Mouse (Mus musculus): ENCODE results near the gene Specc1l. TPM values are rescaled to one million over a fixed set of nuclear protein-coding genes. Genes with fewer than 3 reads are reported as not detected.

Specc1l gene
- polyA plus RNA-seq (2015; fragmentation: Illumina TruSeq; extraction: RNeasy Lipid Tissue Mini Kit (QIAGEN cat#74804); ENCODE audit: insufficient read depth, low replicate concordance), result 43.9 TPM

GRCm38 (mm10) chr10:75211807-75212645, at the start of gene Specc1l:
Gene Specc1l (plus strand): TSS chr10:75212073.

GRCm38 (mm10) chr10:75316872-75316907, 104.8 kb downstream of the Specc1l start, which contains the start of gene Adora2a:
Gene Adora2a (plus strand): TSS chr10:75316877.

Other genes starting within 250 kb of the Specc1l start
- 0.79 TPM for gene Gnaz, start 244.9 kb upstream of the Specc1l start, polyA plus RNA-seq (2015; fragmentation: Illumina TruSeq; extraction: RNeasy Lipid Tissue Mini Kit (QIAGEN cat#74804); ENCODE audit: insufficient read depth, low replicate concordance)
- gene Rsph14, start 179.5 kb upstream of the Specc1l start, polyA plus RNA-seq (2015; fragmentation: Illumina TruSeq; extraction: RNeasy Lipid Tissue Mini Kit (QIAGEN cat#74804); ENCODE audit: insufficient read depth, low replicate concordance), result not detected
- gene Rab36, start 175.0 kb upstream of the Specc1l start, polyA plus RNA-seq (2015; fragmentation: Illumina TruSeq; extraction: RNeasy Lipid Tissue Mini Kit (QIAGEN cat#74804); ENCODE audit: insufficient read depth, low replicate concordance), result 1.8 TPM
- 10.8 TPM for gene Bcr, start 151.5 kb upstream of the Specc1l start, polyA plus RNA-seq (2015; fragmentation: Illumina TruSeq; extraction: RNeasy Lipid Tissue Mini Kit (QIAGEN cat#74804); ENCODE audit: insufficient read depth, low replicate concordance)
- 5.3 TPM for gene Adora2a, start 104.8 kb downstream of the Specc1l start, polyA plus RNA-seq (2015; fragmentation: Illumina TruSeq; extraction: RNeasy Lipid Tissue Mini Kit (QIAGEN cat#74804); ENCODE audit: insufficient read depth, low replicate concordance)
- 3.4 TPM for gene Upb1, start 189.0 kb downstream of the Specc1l start, polyA plus RNA-seq (2015; fragmentation: Illumina TruSeq; extraction: RNeasy Lipid Tissue Mini Kit (QIAGEN cat#74804); ENCODE audit: insufficient read depth, low replicate concordance)